Mouse (Mus musculus) E14TG2a.4 (cell line): ENCODE measurements at regions not wholly inside any gene's neighbourhood (a gene's known extent, or its start where the extent isn't known, plus 50 kb on each side); places are given as distances from the start of the nearest gene placed in this dataset.

Experiments used
- CTCF ChIP-seq: conservative IDR thresholded peaks from 2 replicates; pipeline ENCODE4 v1.5.1; 2014; ENCODE audit warnings: low read length
- NANOG ChIP-seq: IDR thresholded peaks from 2 replicates; pipeline ENCODE4 v1.6.1; 2014; ENCODE audit warnings: borderline replicate concordance, low read length, mixed read lengths
- POU5F1 ChIP-seq: IDR thresholded peaks from 2 replicates; pipeline ENCODE4 v1.6.1; 2014; ENCODE audit warnings: low read length, borderline replicate concordance

GRCm38 (mm10) chr10:87804792-87805082 lies 53.3 kb upstream of the Igf1 start:
- no peak for TF ChIP-seq CTCF
- no peak for TF ChIP-seq POU5F1
- TF ChIP-seq NANOG: no peak
